Mouse (Mus musculus): ENCODE data around the gene Slc37a3. TPM values are rescaled to one million over a fixed set of nuclear protein-coding genes. Genes with fewer than 3 reads are reported as not detected.

The Slc37a3 gene
- total RNA-seq, 2 experiments from 2014 or later: 70.8 to 79.2 TPM

Other genes starting within 250 kb of the Slc37a3 start
- 10 to 100 TPM; 29.8 to 41.9 TPM for gene Kdm7a, start 170.9 kb downstream of the Slc37a3 start, total RNA-seq (2021)
- gene Rab19, start 3.5 kb upstream of the Slc37a3 start, total RNA-seq (2021): not detected
- 100 to 1,000 TPM; 131 to 151 TPM for gene Mkrn1, start 42.8 kb upstream of the Slc37a3 start, total RNA-seq (2021)
- gene Dennd2a, start 180.2 kb upstream of the Slc37a3 start, total RNA-seq (2021): 10 to 100 TPM; 20.5 to 23.7 TPM
- gene Adck2, start 196.2 kb upstream of the Slc37a3 start, total RNA-seq (2021): 10 to 100 TPM; 28.5 to 31.7 TPM
- 1 to 10 TPM in 1 of 2 experiments, not detected in 1; 1.3 TPM for gene Gm42420, start 208.1 kb upstream of the Slc37a3 start, total RNA-seq (2021)
- gene Ndufb2, start 214.9 kb upstream of the Slc37a3 start, total RNA-seq (2021): 100 to 1,000 TPM; 174 to 188 TPM